Mouse (Mus musculus): ENCODE results near the gene Znrf3. TPM values are rescaled to one million over a fixed set of nuclear protein-coding genes. Genes with fewer than 3 reads are reported as not detected.

Gene Znrf3
- polyA plus RNA-seq, 1 experiment: 3.8 TPM

GRCm38 (mm10) chr11:5318035-5318775, 126.4 kb downstream of the Znrf3 start:
- H3K27me3 ChIP-seq (ENCODE audit: control insufficient read depth, insufficient read depth, insufficient read length): no peaks in the 10 kb centered on the region
- peak overlapping the region; percentile 8 for H3K4me2 ChIP-seq (ENCODE audit: low read depth)
- H3K4me3 ChIP-seq: no peak overlapping the region
- H3ac ChIP-seq (ENCODE audit: control insufficient read depth, insufficient read length): no peak overlapping the region
- H3K79me2 ChIP-seq (ENCODE audit: control insufficient read depth, insufficient read depth): no peaks in the 10 kb centered on the region
- no peaks in the 10 kb centered on the region for H3K36me3 ChIP-seq (ENCODE audit: control insufficient read depth, insufficient read depth)
- TF ChIP-seq POLR2A (IDR thresholded peaks at IDR 0.05; ENCODE audit: insufficient read length, low read depth) (no peak), MAX (IDR thresholded peaks at IDR 0.05; ENCODE audit: low read depth) (no peak), MYOD1 (IDR thresholded peaks at IDR 0.05; ENCODE audit: control insufficient read depth in 1 of 3, insufficient read length in 2 of 3, low read depth in 2 of 3) (no peak), E2F4 (IDR thresholded peaks at IDR 0.05; ENCODE audit: insufficient read depth) (no peak)

- no peaks in the 10 kb centered on the region for H3K27me3 ChIP-seq (ENCODE audit: control insufficient read depth, insufficient read depth, insufficient read length)
- H3K79me2 ChIP-seq (ENCODE audit: control insufficient read depth, insufficient read depth): no peaks in the 10 kb centered on the region
- no peak overlapping the region for H3K4me2 ChIP-seq (ENCODE audit: low read depth)
- H3ac ChIP-seq (ENCODE audit: control insufficient read depth, insufficient read length): no peak overlapping the region
- TF ChIP-seq TCF3 (IDR thresholded peaks at IDR 0.05; ENCODE audit: insufficient read length, low read depth) (no peak), CEBPB (IDR thresholded peaks at IDR 0.05; ENCODE audit: insufficient read depth, poor library complexity, severe bottlenecking) (no peak), E2F4 (IDR thresholded peaks at IDR 0.05; ENCODE audit: insufficient read depth) (no peak), MAX (IDR thresholded peaks at IDR 0.05; ENCODE audit: low read depth) (no peak), MYOD1 (IDR thresholded peaks at IDR 0.05; ENCODE audit: control insufficient read depth in 1 of 3, insufficient read length in 2 of 3, low read depth in 2 of 3) (no peak), MYOG (IDR thresholded peaks at IDR 0.05; ENCODE audit: control insufficient read depth in 1 of 3, insufficient read depth in 1 of 3, insufficient read length in 2 of 3, low read depth in 2 of 3) (no peak), POLR2A (IDR thresholded peaks at IDR 0.05; ENCODE audit: insufficient read length, low read depth) (no peak), REST (IDR thresholded peaks at IDR 0.05; ENCODE audit: insufficient read depth, insufficient read length) (no peak), POLR2AphosphoS2 (IDR thresholded peaks at IDR 0.05; ENCODE audit: insufficient read length, low read depth) (no peak), TCF12 (IDR thresholded peaks at IDR 0.05; ENCODE audit: insufficient read depth, poor library complexity, severe bottlenecking) (no peak), SRF (IDR thresholded peaks at IDR 0.05; ENCODE audit: control insufficient read depth, insufficient read length, low read depth) (no peak), USF1 (IDR thresholded peaks at IDR 0.05; ENCODE audit: low read depth) (no peak)
- no peaks in the 10 kb centered on the region for H3K36me3 ChIP-seq (ENCODE audit: control insufficient read depth, insufficient read depth)
- H3K4me3 ChIP-seq: no peak overlapping the region
Measured at GRCm38 (mm10) chr11:5314796-5315195, 129.9 kb downstream of the Znrf3 start.

- Histone ChIP-seq H3K27me3 (ENCODE audit: control insufficient read depth, insufficient read depth, insufficient read length) (no peaks in the 10 kb centered on the region), H3ac (ENCODE audit: control insufficient read depth, insufficient read length) (no peak overlapping the region), H3K4me2 (ENCODE audit: low read depth) (no peak overlapping the region), H3K79me2 (ENCODE audit: control insufficient read depth, insufficient read depth) (no peaks in the 10 kb centered on the region), H3K36me3 (ENCODE audit: control insufficient read depth, insufficient read depth) (no peaks in the 10 kb centered on the region), H3K4me3 (no peak overlapping the region)
- TF ChIP-seq SRF (IDR thresholded peaks at IDR 0.05; ENCODE audit: control insufficient read depth, insufficient read length, low read depth) (no peak), USF1 (IDR thresholded peaks at IDR 0.05; ENCODE audit: low read depth) (no peak), E2F4 (IDR thresholded peaks at IDR 0.05; ENCODE audit: insufficient read depth) (no peak)
Measured at GRCm38 (mm10) chr11:5314330-5314741, 130.3 kb downstream of the Znrf3 start.

- no peak overlapping the region for H3K4me2 ChIP-seq (ENCODE audit: low read depth)
- H3K79me2 ChIP-seq (ENCODE audit: control insufficient read depth, insufficient read depth): no peaks in the 10 kb centered on the region
- no peak overlapping the region for H3K4me3 ChIP-seq
- TF ChIP-seq MYOD1 (IDR thresholded peaks at IDR 0.05; ENCODE audit: control insufficient read depth in 1 of 3, insufficient read length in 2 of 3, low read depth in 2 of 3) (no peak), CEBPB (IDR thresholded peaks at IDR 0.05; ENCODE audit: insufficient read depth, poor library complexity, severe bottlenecking) (no peak), SRF (IDR thresholded peaks at IDR 0.05; ENCODE audit: control insufficient read depth, insufficient read length, low read depth) (no peak), POLR2AphosphoS2 (IDR thresholded peaks at IDR 0.05; ENCODE audit: insufficient read length, low read depth) (no peak), USF1 (IDR thresholded peaks at IDR 0.05; ENCODE audit: low read depth) (no peak), E2F4 (IDR thresholded peaks at IDR 0.05; ENCODE audit: insufficient read depth) (no peak), TCF3 (IDR thresholded peaks at IDR 0.05; ENCODE audit: insufficient read length, low read depth) (no peak), MAX (IDR thresholded peaks at IDR 0.05; ENCODE audit: low read depth) (no peak), REST (IDR thresholded peaks at IDR 0.05; ENCODE audit: insufficient read depth, insufficient read length) (no peak), MYOG (IDR thresholded peaks at IDR 0.05; ENCODE audit: control insufficient read depth in 1 of 3, insufficient read depth in 1 of 3, insufficient read length in 2 of 3, low read depth in 2 of 3) (no peak), TCF12 (IDR thresholded peaks at IDR 0.05; ENCODE audit: insufficient read depth, poor library complexity, severe bottlenecking) (no peak), POLR2A (IDR thresholded peaks at IDR 0.05; ENCODE audit: insufficient read length, low read depth) (no peak)
- H3K36me3 ChIP-seq (ENCODE audit: control insufficient read depth, insufficient read depth): no peaks in the 10 kb centered on the region
- no peaks in the 10 kb centered on the region for H3K27me3 ChIP-seq (ENCODE audit: control insufficient read depth, insufficient read depth, insufficient read length)
- no peak overlapping the region for H3ac ChIP-seq (ENCODE audit: control insufficient read depth, insufficient read length)
Measured at GRCm38 (mm10) chr11:5307024-5307905, 137.4 kb downstream of the Znrf3 start.

All from myocyte (in vitro differentiated cells).